8 mouse cellular contexts compared by ENCODE assay signal in the genomic region with DNA sequence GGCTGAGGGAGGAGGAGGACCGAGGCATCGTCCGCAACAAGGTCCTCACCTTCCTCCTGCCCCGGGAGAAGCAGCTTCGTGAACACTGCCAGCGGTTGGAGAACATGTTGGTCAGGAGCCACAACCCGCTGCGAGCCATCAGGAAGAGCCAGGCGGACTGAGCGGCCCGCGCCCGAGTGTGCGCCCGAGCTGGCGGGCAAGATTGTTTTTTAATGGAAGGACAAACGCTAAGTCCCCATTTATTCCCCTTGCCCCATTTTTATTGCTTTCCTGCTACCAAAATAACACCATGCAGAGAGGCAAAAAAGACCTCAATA. TPM values are rescaled to one million over a fixed set of nuclear protein-coding genes. Genes with fewer than 3 reads are reported as not detected.
DNase-seq lines count a peak whose midpoint lies in the region; ATAC-seq and TF ChIP-seq lines count a peak whose summit lies in the region.
"Had no signal": no experiment of that assay in that cellular context is flagged by ENCODE, and none has a peak within 500 bp of the region (broad histone marks: within the 10 kb centered on the region; RNA-seq: fewer than 3 reads in every experiment).

No protein-coding gene starts in this region.

- 25% methylated on average over 17 of the region's 17 CpGs for WGBS in kidney, postnatal 0 days
- WGBS in embryonic facial prominence, embryonic 15.5 days, result 33% methylated on average over 17 of the region's 17 CpGs
- WGBS in hindbrain, embryonic 15.5 days, result 31% methylated on average over 17 of the region's 17 CpGs
- 28% methylated on average over 17 of the region's 17 CpGs for WGBS in midbrain, embryonic 15.5 days

- H3K9me3 ChIP-seq in kidney, postnatal 0 days (replicated peaks; ENCODE audit: low read length), result no peaks in the 10 kb centered on the region
- H3K9me3 ChIP-seq in embryonic facial prominence, embryonic 15.5 days (replicated peaks), result no peaks in the 10 kb centered on the region
- H3K9me3 ChIP-seq in hindbrain, embryonic 15.5 days, result no peaks in the 10 kb centered on the region
- no peaks in the 10 kb centered on the region for H3K9me3 ChIP-seq in midbrain, embryonic 15.5 days

- DNase-seq in kidney, postnatal 0 days (ENCODE audit: low spot score), result no peak
- DNase-seq in kidney, adult 8-10 months, result no peak
- no peak for DNase-seq in thymus, postnatal 36 days

- H3K27me3 ChIP-seq in kidney, postnatal 0 days (ENCODE audit: insufficient read depth, low read length), result no peaks in the 10 kb centered on the region
- H3K27me3 ChIP-seq in embryonic facial prominence, embryonic 15.5 days, result peaks cover 10% of the 10 kb centered on the region; the same call in 1 of the 2 replicates
- no peaks in the 10 kb centered on the region for H3K27me3 ChIP-seq in hindbrain, embryonic 15.5 days
- H3K27me3 ChIP-seq in midbrain, embryonic 15.5 days (replicated peaks), result no peaks in the 10 kb centered on the region

- no peak for ATAC-seq in kidney, postnatal 0 days (replicated peaks; ENCODE audit: low FRiP score, low read depth)
- no peak for ATAC-seq in embryonic facial prominence, embryonic 15.5 days (ENCODE audit: insufficient number of reproducible peaks, low FRiP score, low TSS enrichment, low read depth)
- ATAC-seq in hindbrain, embryonic 15.5 days (ENCODE audit: low FRiP score, low read depth), result no peak
- no peak for ATAC-seq in midbrain, embryonic 15.5 days (replicated peaks)
- ATAC-seq in erythroid progenitor cell, adult 5-6 weeks (replicated peaks; ENCODE audit: low FRiP score, poor library complexity, severe bottlenecking), result no peak

- peaks cover 18% of the 10 kb centered on the region for H3K4me1 ChIP-seq in kidney, postnatal 0 days (replicated peaks; ENCODE audit: insufficient read depth, low read length)
- peaks cover 10% of the 10 kb centered on the region; the same call in 1 of the 2 replicates for H3K4me1 ChIP-seq in embryonic facial prominence, embryonic 15.5 days
- H3K4me1 ChIP-seq in hindbrain, embryonic 15.5 days (replicated peaks), result peaks cover 33% of the 10 kb centered on the region
- H3K4me1 ChIP-seq in midbrain, embryonic 15.5 days, result peaks cover under 1% of the 10 kb centered on the region; the same call in 1 of the 2 replicates

- 0 out of 2 replicates have a peak overlapping the region, but pooled peaks have one; percentile 54 for H3K27ac ChIP-seq in kidney, postnatal 0 days
- H3K27ac ChIP-seq in embryonic facial prominence, embryonic 15.5 days (replicated peaks), result no peak overlapping the region
- 0 out of 2 replicates have a peak overlapping the region, but pooled peaks have one; percentile 17 for H3K27ac ChIP-seq in hindbrain, embryonic 15.5 days (replicated peaks)
- H3K27ac ChIP-seq in midbrain, embryonic 15.5 days, result no peak overlapping the region

- H3K9ac ChIP-seq in kidney, postnatal 0 days (ENCODE audit: low read depth, low read length), result peak overlapping the region; percentile 40
- H3K9ac ChIP-seq in embryonic facial prominence, embryonic 15.5 days, result no peak overlapping the region
- H3K9ac ChIP-seq in hindbrain, embryonic 15.5 days, result no peak overlapping the region
- no peak overlapping the region for H3K9ac ChIP-seq in midbrain, embryonic 15.5 days

- TF ChIP-seq CTCF in kidney, postnatal 0 days (IDR thresholded peaks at IDR 0.05; ENCODE audit: low read depth), result no peak

- H3K36me3 ChIP-seq in kidney, postnatal 0 days (ENCODE audit: insufficient read depth, low read length), result no peaks in the 10 kb centered on the region
- no peaks in the 10 kb centered on the region for H3K36me3 ChIP-seq in embryonic facial prominence, embryonic 15.5 days
- no peaks in the 10 kb centered on the region for H3K36me3 ChIP-seq in hindbrain, embryonic 15.5 days
- no peaks in the 10 kb centered on the region for H3K36me3 ChIP-seq in midbrain, embryonic 15.5 days (replicated peaks)

- peak overlapping the region; percentile 49 for H3K4me2 ChIP-seq in kidney, postnatal 0 days (ENCODE audit: low read length)
- peak overlapping the region; percentile 45 for H3K4me2 ChIP-seq in embryonic facial prominence, embryonic 15.5 days (replicated peaks)
- peak overlapping the region; percentile 47 for H3K4me2 ChIP-seq in hindbrain, embryonic 15.5 days
- peak overlapping the region; percentile 34 for H3K4me2 ChIP-seq in midbrain, embryonic 15.5 days

- H3K4me3 ChIP-seq in kidney, postnatal 0 days (replicated peaks; ENCODE audit: low read depth, low read length), result peak overlapping the region; percentile 21
- peak overlapping the region; percentile 24 for H3K4me3 ChIP-seq in embryonic facial prominence, embryonic 15.5 days (replicated peaks)
- H3K4me3 ChIP-seq in hindbrain, embryonic 15.5 days, result peak overlapping the region; percentile 17
- H3K4me3 ChIP-seq in midbrain, embryonic 15.5 days, result peak overlapping the region; percentile 9; the same call in 1 of the 2 replicates

RNA-seq across cellular contexts. Expression of a gene that starts 0.5 kb away (rescaled TPM):
- 4.2 TPM in 2 replicates for polyA plus RNA-seq in kidney, postnatal 0 days (2015; fragmentation: Nextera tagmentation; extraction: Ambion mirVana)
- not detected in 2 replicates for polyA plus RNA-seq in embryonic facial prominence, embryonic 15.5 days (2015; fragmentation: Nextera tagmentation; extraction: Ambion mirVana)
- polyA plus RNA-seq in hindbrain, embryonic 15.5 days (2015; fragmentation: Nextera tagmentation; extraction: Ambion mirVana), result 0.17 and 0.29 TPM in 2 replicates
- 0.23 TPM in 2 replicates for polyA plus RNA-seq in midbrain, embryonic 15.5 days (2015; fragmentation: Nextera tagmentation; extraction: Ambion mirVana)
- not detected in 2 replicates for total RNA-seq in erythroid progenitor cell, adult 5-6 weeks (2015; ENCODE audit: low replicate concordance)
- not detected in 2 replicates for total RNA-seq in erythroid progenitor cell, adult 5-6 weeks (2017; ENCODE audit: low replicate concordance)
- polyA plus RNA-seq: gonadal fat pad, adult 2 months had no signal

Comparison
In these comparisons a context has a peak if more than half of its experiments do, and no peak if none do; other contexts are left out.
1. H3K27ac ChIP-seq: peak in kidney, postnatal 0 days (single experiment) and hindbrain, embryonic 15.5 days (single experiment); none in embryonic facial prominence, embryonic 15.5 days (single experiment) and midbrain, embryonic 15.5 days (single experiment).
2. Peak in every context shown above with its lines, with median percentiles within 50 percentile points of each other: H3K4me2 ChIP-seq and H3K4me3 ChIP-seq.